8 mouse cellular contexts compared by ENCODE assay signal in genomic region chr5:28463656-28464055, GRCm38 (mm10). TPM values are rescaled to one million over a fixed set of nuclear protein-coding genes. Genes with fewer than 3 reads are reported as not detected.
DNase-seq lines count a peak whose midpoint lies in the region; ATAC-seq and TF ChIP-seq lines count a peak whose summit lies in the region.

No protein-coding gene starts in this region.

- ATAC-seq in lung, embryonic 14.5 days (ENCODE audit: insufficient read depth): 0 out of 2 replicates have a peak, but pooled peaks have one; percentile 10
- peak; percentile 52 for ATAC-seq in intestine, embryonic 15.5 days
- ATAC-seq in liver, embryonic 11.5 days (replicated peaks; ENCODE audit: low FRiP score): no peak
- no peak for ATAC-seq in stomach, embryonic 15.5 days (ENCODE audit: insufficient read depth, low FRiP score, low read depth)

- peaks cover 97% of the 10 kb centered on the region for H3K27me3 ChIP-seq in lung, embryonic 14.5 days (ENCODE audit: insufficient read depth, low read length)
- H3K27me3 ChIP-seq in intestine, embryonic 15.5 days (replicated peaks): peaks cover 96% of the 10 kb centered on the region
- H3K27me3 ChIP-seq in liver, embryonic 11.5 days (replicated peaks; ENCODE audit: control insufficient read depth, insufficient read depth, low read length): peaks cover 100% of the 10 kb centered on the region
- H3K27me3 ChIP-seq in stomach, embryonic 15.5 days (replicated peaks): peaks cover 98% of the 10 kb centered on the region

- peak overlapping the region; percentile 98 for H3K27ac ChIP-seq in lung, embryonic 14.5 days (ENCODE audit: low read depth)
- peak overlapping the region; percentile 78 for H3K27ac ChIP-seq in intestine, embryonic 15.5 days
- H3K27ac ChIP-seq in liver, embryonic 11.5 days (ENCODE audit: low read depth, low read length): no peak overlapping the region
- peak overlapping the region; percentile 82; the same call in 1 of the 2 replicates for H3K27ac ChIP-seq in stomach, embryonic 15.5 days

- H3K9me3 ChIP-seq in lung, embryonic 14.5 days (ENCODE audit: low read depth, low read length): no peaks in the 10 kb centered on the region
- no peaks in the 10 kb centered on the region for H3K9me3 ChIP-seq in intestine, embryonic 15.5 days
- H3K9me3 ChIP-seq in liver, embryonic 11.5 days (ENCODE audit: control insufficient read depth, low read length): no peaks in the 10 kb centered on the region
- H3K9me3 ChIP-seq in stomach, embryonic 15.5 days: no peaks in the 10 kb centered on the region

- H3K4me2 ChIP-seq in lung, embryonic 14.5 days: peak overlapping the region; percentile 71
- peak overlapping the region; percentile 79 for H3K4me2 ChIP-seq in intestine, embryonic 15.5 days (replicated peaks)
- H3K4me2 ChIP-seq in liver, embryonic 11.5 days: peak overlapping the region; percentile 60
- peak overlapping the region; percentile 84 for H3K4me2 ChIP-seq in stomach, embryonic 15.5 days

- no peaks in the 10 kb centered on the region for H3K36me3 ChIP-seq in lung, embryonic 14.5 days (ENCODE audit: insufficient read depth)
- H3K36me3 ChIP-seq in intestine, embryonic 15.5 days: no peaks in the 10 kb centered on the region
- no peaks in the 10 kb centered on the region for H3K36me3 ChIP-seq in liver, embryonic 11.5 days (ENCODE audit: control insufficient read depth, insufficient read depth, low read length)
- no peaks in the 10 kb centered on the region for H3K36me3 ChIP-seq in stomach, embryonic 15.5 days

- TF ChIP-seq CTCF in lung, embryonic 14.5 days (IDR thresholded peaks at IDR 0.05; ENCODE audit: low read depth): no peak

- no peaks in the 10 kb centered on the region for H3K4me1 ChIP-seq in lung, embryonic 14.5 days (ENCODE audit: insufficient read depth)
- H3K4me1 ChIP-seq in intestine, embryonic 15.5 days (replicated peaks): peaks cover 22% of the 10 kb centered on the region; the same call in 1 of the 2 replicates
- H3K4me1 ChIP-seq in liver, embryonic 11.5 days (replicated peaks; ENCODE audit: control insufficient read depth, insufficient read depth, low read length): no peaks in the 10 kb centered on the region
- H3K4me1 ChIP-seq in stomach, embryonic 15.5 days: 0 out of 2 replicates have a peak, but pooled peaks cover 8% of the 10 kb centered on the region

- H3K4me3 ChIP-seq in lung, embryonic 14.5 days (ENCODE audit: low read depth, low read length): peak overlapping the region; percentile 57
- H3K4me3 ChIP-seq in intestine, embryonic 15.5 days (replicated peaks): peak overlapping the region; percentile 52
- no peak overlapping the region for H3K4me3 ChIP-seq in liver, embryonic 11.5 days (ENCODE audit: low read depth, low read length)
- peak overlapping the region; percentile 52 for H3K4me3 ChIP-seq in stomach, embryonic 15.5 days (replicated peaks)

- peak; percentile 44 for DNase-seq in lung, embryonic 14.5 days
- DNase-seq in lung, postnatal 25 days (ENCODE audit: low spot score): no peak
- no peak for DNase-seq in liver, embryonic 11.5 days (ENCODE audit: low spot score)
- DNase-seq in right cerebral cortex, postnatal 4 days: no peak
- no peak for DNase-seq in gastrocnemius, postnatal 4 days (ENCODE audit: low spot score in 2 of 2)
- no peak for DNase-seq in layer of hippocampus, postnatal 25 days (ENCODE audit: extremely low spot score in 1 of 2, low spot score in 1 of 2)

- WGBS in lung, embryonic 14.5 days: 2% methylated on average over 10 of the region's 10 CpGs
- 2% methylated on average over 10 of the region's 10 CpGs for WGBS in intestine, embryonic 15.5 days
- 5% methylated on average over 10 of the region's 10 CpGs for WGBS in liver, embryonic 11.5 days
- 2% methylated on average over 10 of the region's 10 CpGs for WGBS in stomach, embryonic 15.5 days

- peak overlapping the region; percentile 71 for H3K9ac ChIP-seq in lung, embryonic 14.5 days
- peak overlapping the region; percentile 59 for H3K9ac ChIP-seq in intestine, embryonic 15.5 days
- H3K9ac ChIP-seq in liver, embryonic 11.5 days (ENCODE audit: low read depth, low read length): no peak overlapping the region
- H3K9ac ChIP-seq in stomach, embryonic 15.5 days: no peak overlapping the region

RNA-seq across cellular contexts. Expression of gene Shh, which starts 3.4 kb away (rescaled TPM):
- polyA plus RNA-seq in lung, embryonic 14.5 days (2014; fragmentation: Nextera tagmentation; extraction: Ambion mirVana): 5.9 and 6.3 TPM in 2 replicates
- polyA plus RNA-seq in intestine, embryonic 15.5 days (2015; fragmentation: Nextera tagmentation; extraction: Ambion mirVana): 6.3 and 8.6 TPM in 2 replicates
- polyA plus RNA-seq in liver, embryonic 11.5 days (2014; fragmentation: Nextera tagmentation; extraction: Ambion mirVana): 0.14 and 0.21 TPM in 2 replicates
- polyA plus RNA-seq in stomach, embryonic 15.5 days (2015; fragmentation: Nextera tagmentation; extraction: Ambion mirVana): 7.4 and 7.9 TPM in 2 replicates
- total RNA-seq in gastrocnemius, postnatal 4 days (2021): not detected
- 1 to 10 TPM; 1.4 to 1.7 TPM for total RNA-seq in layer of hippocampus, postnatal 25 days (2021)

Comparison
In these comparisons a context has a peak if more than half of its experiments do, and no peak if none do; other contexts are left out.
1. ATAC-seq: peak in lung, embryonic 14.5 days (single experiment) and intestine, embryonic 15.5 days (single experiment); none in liver, embryonic 11.5 days (single experiment) and stomach, embryonic 15.5 days (single experiment).
2. H3K9ac ChIP-seq: peak in lung, embryonic 14.5 days (single experiment) and intestine, embryonic 15.5 days (single experiment); none in liver, embryonic 11.5 days (single experiment) and stomach, embryonic 15.5 days (single experiment).
3. Peak in every context shown above with its lines, with median percentiles within 50 percentile points of each other: H3K4me2 ChIP-seq.